Mouse (Mus musculus) MEL (cell line): Measurements from ENCODE around the gene Znhit6.

Experiments
- GABPA ChIP-seq: IDR thresholded peaks from 2 replicates; pipeline ENCODE4 v1.6.1; 2012; ENCODE audit warnings: low read depth, mild to moderate bottlenecking, inconsistent platforms, low read length, improper control_type of control experiment, moderate library complexity
- HCFC1 ChIP-seq: IDR thresholded peaks from 2 replicates; pipeline ENCODE4 v1.6.1; 2012; ENCODE audit warnings: low read depth, mild to moderate bottlenecking, inconsistent platforms, low read length, improper control_type of control experiment, moderate library complexity
- MAX ChIP-seq: IDR thresholded peaks from 2 replicates; pipeline ENCODE4 v1.6.1; 2011; ENCODE audit warnings: low read length, improper control_type of control experiment
- POLR2A ChIP-seq, 2 experiments: IDR thresholded peaks; 2 replicates each; pipeline ENCODE4 v1.6.1; 2011 to 2012; ENCODE audit warnings: low read length in 2 of 2, mild to moderate bottlenecking in 2 of 2, control low read depth in 1 of 2, improper control_type of control experiment in 1 of 2, low read depth in 1 of 2, moderate library complexity in 1 of 2; ENCODE audit not compliant: control insufficient read depth in 1 of 2, insufficient read depth in 1 of 2, poor library complexity in 1 of 2
- SMC3 ChIP-seq: IDR thresholded peaks from 2 replicates; pipeline ENCODE4 v1.6.1; 2011; ENCODE audit warnings: low read depth, low read length, improper control_type of control experiment
- ZKSCAN1 ChIP-seq: IDR thresholded peaks from 2 replicates; pipeline ENCODE4 v1.6.1; 2012; ENCODE audit warnings: low read depth, mild to moderate bottlenecking, inconsistent platforms, low read length, improper control_type of control experiment, moderate library complexity

DNA sequence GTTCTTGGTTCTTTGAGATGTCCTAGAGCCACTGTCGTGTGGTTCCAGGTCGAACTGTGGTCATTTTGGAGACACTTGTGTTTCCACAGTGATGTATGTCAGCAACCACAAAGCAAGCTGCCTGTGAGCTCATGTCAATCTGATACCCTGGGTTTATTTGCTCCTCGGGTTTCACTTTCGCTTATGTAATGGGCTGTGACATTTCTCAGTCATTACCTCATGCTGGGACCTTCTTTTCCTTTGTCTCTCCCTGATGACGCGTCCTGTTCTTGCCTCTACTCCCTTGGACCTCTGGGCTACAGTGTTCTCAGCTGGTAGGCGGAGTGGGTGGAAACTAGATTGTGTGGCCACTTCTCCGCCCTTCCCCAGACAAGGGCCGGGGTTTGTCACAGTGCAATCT, 42.3 kb downstream of the Znhit6 start:
- TF ChIP-seq SMC3, result no peak
- no peak for TF ChIP-seq POLR2A (IDR thresholded peaks at IDR 0.05; ENCODE audit: control insufficient read depth in 1 of 2, insufficient read depth in 1 of 2, low read depth in 1 of 2, low read length in 2 of 2, poor library complexity in 1 of 2)
- TF ChIP-seq HCFC1, result no peak
- no peak for TF ChIP-seq GABPA
- no peak for TF ChIP-seq ZKSCAN1
- no peak for TF ChIP-seq MAX
